Mouse (Mus musculus): Measurements from ENCODE around the gene Rho. TPM values are rescaled to one million over a fixed set of nuclear protein-coding genes. Genes with fewer than 3 reads are reported as not detected.

The Rho gene
- total RNA-seq (2018; cell fraction: chromatin; rRNA removed) = 1 to 10 TPM in 6 of 26 experiments, under 1 TPM in 12, not detected in 8; 0.19 to 2.0 (median 0.68) TPM
- under 1 TPM in 5 of 26 experiments, not detected in 21; 0.03 to 0.13 (median 0.10) TPM for total RNA-seq (2018; cell fraction: cytosol; rRNA removed)
- total RNA-seq (2018; cell fraction: nucleus; rRNA removed) = 1 to 10 TPM in 5 of 26 experiments, under 1 TPM in 14, not detected in 7; 0.16 to 1.2 (median 0.54) TPM
- not detected in 3 replicates for polyA plus RNA-seq (2018)

DNA sequence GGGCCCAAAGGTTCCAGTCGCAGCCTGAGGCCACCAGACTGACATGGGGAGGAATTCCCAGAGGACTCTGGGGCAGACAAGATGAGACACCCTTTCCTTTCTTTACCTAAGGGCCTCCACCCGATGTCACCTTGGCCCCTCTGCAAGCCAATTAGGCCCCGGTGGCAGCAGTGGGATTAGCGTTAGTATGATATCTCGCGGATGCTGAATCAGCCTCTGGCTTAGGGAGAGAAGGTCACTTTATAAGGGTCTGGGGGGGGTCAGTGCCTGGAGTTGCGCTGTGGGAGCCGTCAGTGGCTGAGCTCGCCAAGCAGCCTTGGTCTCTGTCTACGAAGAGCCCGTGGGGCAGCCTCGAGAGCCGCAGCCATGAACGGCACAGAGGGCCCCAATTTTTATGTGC lies at the start of gene Rho:
TSS of gene Rho (plus strand) at position 110 of the 400 bp plus-strand sequence.
- H3K27ac ChIP-seq = no peak within 1 kb of the TSS
- H3K36me3 ChIP-seq (ENCODE audit: inconsistent target) = no peaks in the 10 kb centered on the region
- no peaks in the 10 kb centered on the region for H3K79me2 ChIP-seq (ENCODE audit: inconsistent target)
- no peak within 1 kb of the TSS for H3K4me3 ChIP-seq (ENCODE audit: inconsistent target)
- WGBS (ENCODE audit: missing documents) = 93% methylated on average over 14 of the region's 14 CpGs

DNA sequence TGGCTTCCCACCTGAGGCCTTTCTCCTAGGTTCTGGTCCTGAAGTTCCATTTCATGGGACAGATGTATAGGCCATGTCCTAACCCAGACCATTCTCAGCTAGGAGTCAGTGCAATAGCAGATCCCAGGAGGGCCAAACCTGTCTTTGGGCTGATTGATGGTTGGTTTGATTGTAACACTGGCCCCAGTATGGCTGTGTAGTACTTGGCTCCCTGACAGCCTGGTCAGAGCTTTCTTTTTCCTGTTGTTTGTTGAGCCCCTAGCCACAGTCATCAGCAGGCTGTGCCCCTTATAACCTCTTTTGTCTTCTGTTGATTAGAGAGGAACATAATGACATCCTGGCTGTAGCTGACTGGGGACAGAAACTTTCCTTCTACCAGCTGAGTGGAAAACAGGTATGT lies 47.5 kb upstream of the Rho start:
- H3K27ac ChIP-seq = no peak overlapping the region
- no peaks in the 10 kb centered on the region; the same call in 1 of the 2 replicates for H3K36me3 ChIP-seq (ENCODE audit: inconsistent target)
- no peaks in the 10 kb centered on the region for H3K79me2 ChIP-seq (ENCODE audit: inconsistent target)
- no peak overlapping the region for H3K4me3 ChIP-seq (ENCODE audit: inconsistent target)

DNA sequence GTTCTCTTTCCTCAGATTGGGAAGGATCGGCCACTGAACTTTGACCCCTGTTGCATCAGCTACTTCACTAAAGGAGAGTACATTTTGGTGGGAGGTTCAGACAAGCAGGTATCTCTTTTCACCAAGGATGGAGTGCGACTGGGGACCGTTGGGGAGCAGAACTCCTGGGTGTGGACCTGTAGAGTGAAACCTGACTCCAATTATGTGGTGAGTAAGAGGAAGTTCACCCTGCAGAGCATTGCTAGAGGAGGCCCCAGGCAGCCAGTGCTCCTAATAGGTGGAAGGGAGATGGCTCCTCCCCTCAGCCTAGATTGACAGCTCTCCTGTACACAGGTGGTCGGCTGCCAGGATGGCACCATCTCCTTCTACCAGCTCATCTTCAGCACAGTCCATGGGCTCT lies 44.7 kb upstream of the Rho start:
- WGBS (ENCODE audit: missing documents) = 31% methylated on average over 4 of the region's 4 CpGs
- Histone ChIP-seq H3K4me3 (ENCODE audit: inconsistent target) (no peak overlapping the region), H3K79me2 (ENCODE audit: inconsistent target) (no peaks in the 10 kb centered on the region), H3K36me3 (ENCODE audit: inconsistent target) (no peaks in the 10 kb centered on the region; the same call in 1 of the 2 replicates), H3K27ac (no peak overlapping the region)

DNA sequence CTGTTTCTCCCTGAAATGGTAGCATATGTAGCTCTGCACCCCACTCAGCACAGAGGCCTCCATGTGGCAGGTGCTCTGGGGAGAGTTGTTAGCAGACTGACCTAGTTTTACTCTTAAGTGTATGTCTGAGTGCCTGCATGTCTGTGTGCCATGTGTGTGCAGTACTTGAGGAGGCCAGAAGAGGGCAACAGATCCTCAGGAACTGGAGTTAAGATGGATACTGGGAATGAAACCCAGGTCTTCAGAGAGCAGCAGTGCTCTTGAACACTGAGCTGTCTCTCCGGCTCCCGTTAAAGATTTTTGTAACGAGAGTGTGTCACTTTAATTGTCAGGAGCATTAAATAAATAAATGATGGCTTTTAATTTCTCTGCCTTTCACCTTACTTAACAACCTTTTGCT lies 43.3 kb upstream of the Rho start:
- Histone ChIP-seq H3K4me3 (ENCODE audit: inconsistent target) (no peak overlapping the region), H3K27ac (no peak overlapping the region), H3K79me2 (ENCODE audit: inconsistent target) (no peaks in the 10 kb centered on the region), H3K36me3 (ENCODE audit: inconsistent target) (no peaks in the 10 kb centered on the region; the same call in 1 of the 2 replicates)
- 97% methylated on average over 3 of the region's 3 CpGs for WGBS (ENCODE audit: missing documents)

DNA sequence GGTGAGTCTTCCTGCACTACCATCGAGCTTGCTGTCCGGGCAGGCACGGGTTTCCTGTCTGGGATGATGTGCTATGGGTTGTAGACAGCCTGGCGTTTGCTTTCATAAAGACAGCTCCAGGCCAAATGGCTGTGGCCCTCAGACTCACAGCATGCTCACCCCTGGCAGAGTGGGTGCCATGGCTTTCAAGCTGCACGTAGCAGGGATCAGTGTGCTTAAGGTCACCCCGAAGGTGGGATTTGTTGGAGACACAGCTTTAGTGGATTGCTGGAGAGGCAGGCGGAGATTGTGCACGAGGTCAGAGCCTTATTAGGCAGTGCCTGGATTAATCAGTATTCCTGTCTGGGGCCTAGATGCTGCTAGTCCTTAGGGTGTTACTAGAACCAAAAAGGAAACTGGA lies 40.9 kb upstream of the Rho start:
- 93% methylated on average over 8 of the region's 8 CpGs for WGBS (ENCODE audit: missing documents)
- Histone ChIP-seq H3K4me3 (ENCODE audit: inconsistent target) (no peak overlapping the region), H3K79me2 (ENCODE audit: inconsistent target) (no peaks in the 10 kb centered on the region), H3K27ac (no peak overlapping the region), H3K36me3 (ENCODE audit: inconsistent target) (no peaks in the 10 kb centered on the region; the same call in 1 of the 2 replicates)

DNA sequence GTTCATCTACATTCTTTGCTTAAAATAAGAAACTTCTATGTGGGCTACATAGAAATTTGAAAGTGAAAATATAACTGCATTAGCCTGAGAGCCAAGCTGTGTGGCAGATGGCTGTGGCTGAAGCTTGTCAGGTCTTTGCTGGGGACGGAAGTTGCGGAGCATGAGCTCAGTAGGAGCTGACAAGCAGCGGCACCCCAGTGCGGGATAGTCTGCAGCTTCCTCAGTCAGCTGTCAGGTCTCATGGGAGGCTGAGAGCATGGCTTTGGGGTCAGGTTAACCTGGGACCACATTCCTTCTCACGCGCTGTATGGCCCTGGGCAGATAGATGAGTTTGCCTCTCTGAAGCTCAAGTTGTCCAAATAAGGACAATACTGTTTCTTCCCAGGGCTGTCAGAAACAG lies 40.5 kb upstream of the Rho start:
- H3K36me3 ChIP-seq (ENCODE audit: inconsistent target) = no peaks in the 10 kb centered on the region; the same call in 1 of the 2 replicates
- H3K27ac ChIP-seq = no peak overlapping the region
- 95% methylated on average over 6 of the region's 6 CpGs for WGBS (ENCODE audit: missing documents)
- no peaks in the 10 kb centered on the region for H3K79me2 ChIP-seq (ENCODE audit: inconsistent target)
- H3K4me3 ChIP-seq (ENCODE audit: inconsistent target) = no peak overlapping the region

DNA sequence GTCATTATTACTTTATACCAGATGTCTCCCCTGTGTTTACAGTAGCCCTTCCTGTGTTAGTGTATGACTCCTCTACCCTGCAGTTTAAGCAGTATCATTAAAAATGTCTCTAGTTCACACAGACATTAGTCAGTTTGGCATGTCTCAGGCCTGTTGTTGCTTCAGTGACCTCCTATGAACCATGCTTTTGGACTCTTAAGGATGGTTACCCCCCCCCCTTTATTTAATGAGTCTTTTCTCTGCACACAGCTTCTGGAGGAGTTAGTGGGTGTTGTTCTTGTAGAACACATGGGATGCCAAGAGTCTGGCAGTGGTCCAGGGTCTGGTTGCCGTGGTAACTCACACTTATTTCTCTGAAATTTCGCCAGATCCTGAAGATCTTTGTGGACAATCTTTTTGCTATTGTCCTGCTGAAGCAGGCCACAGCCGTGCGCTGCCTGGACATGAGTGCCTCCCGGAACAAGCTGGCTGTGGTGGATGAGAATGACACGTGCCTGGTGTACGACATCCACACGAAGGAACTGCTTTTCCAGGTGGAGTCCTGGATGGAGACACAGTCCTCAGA lies 40.0 kb upstream of the Rho start:
- H3K4me3 ChIP-seq (ENCODE audit: inconsistent target) = no peak overlapping the region
- no peak overlapping the region for H3K27ac ChIP-seq
- 94% methylated on average over 8 of the region's 8 CpGs for WGBS (ENCODE audit: missing documents)
- H3K79me2 ChIP-seq (ENCODE audit: inconsistent target) = no peaks in the 10 kb centered on the region
- no peaks in the 10 kb centered on the region; the same call in 1 of the 2 replicates for H3K36me3 ChIP-seq (ENCODE audit: inconsistent target)

DNA sequence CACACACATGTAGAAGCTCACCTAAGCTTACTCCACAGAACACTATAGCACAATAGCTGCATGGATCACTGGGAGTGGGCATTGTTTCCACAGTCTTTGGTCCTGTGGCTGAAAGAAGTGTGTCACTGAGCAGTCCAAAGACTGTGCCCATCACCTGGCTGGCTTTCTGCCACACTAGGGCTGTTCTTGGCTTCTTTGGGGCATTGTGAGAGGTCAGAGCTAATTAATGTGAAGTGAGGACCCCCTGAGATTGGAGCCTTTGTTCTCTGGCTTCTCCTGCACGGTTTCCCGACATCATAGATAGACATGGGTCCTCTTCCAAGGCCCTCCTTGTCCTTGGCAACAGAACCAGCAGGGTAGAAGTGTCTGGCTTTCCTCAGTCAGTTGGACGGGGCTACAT lies 39.2 kb upstream of the Rho start:
- 86% methylated on average over 3 of the region's 3 CpGs for WGBS (ENCODE audit: missing documents)
- Histone ChIP-seq H3K27ac (no peak overlapping the region), H3K36me3 (ENCODE audit: inconsistent target) (no peaks in the 10 kb centered on the region; the same call in 1 of the 2 replicates), H3K4me3 (ENCODE audit: inconsistent target) (no peak overlapping the region), H3K79me2 (ENCODE audit: inconsistent target) (no peaks in the 10 kb centered on the region)

DNA sequence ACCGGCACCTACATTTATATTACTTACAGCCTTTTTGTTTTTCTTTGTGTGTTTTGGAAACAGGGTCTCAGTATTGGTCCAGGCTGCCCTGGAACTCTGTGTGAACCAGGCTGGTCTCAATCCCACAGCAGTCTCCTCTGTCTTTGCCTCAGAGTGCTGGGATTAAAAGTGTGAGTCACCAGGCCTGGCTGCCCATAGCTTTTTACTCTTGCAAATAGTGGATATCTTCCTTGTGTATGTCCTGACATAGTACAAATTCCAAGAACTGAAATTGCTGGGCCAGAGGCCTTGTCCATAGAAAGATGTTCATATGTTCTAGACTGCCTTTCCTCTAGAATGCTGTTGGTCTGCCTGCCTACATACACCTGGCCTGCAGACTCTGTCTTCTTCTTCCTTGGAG lies 35.2 kb upstream of the Rho start:
- H3K36me3 ChIP-seq (ENCODE audit: inconsistent target) = no peaks in the 10 kb centered on the region
- 93% methylated on average over 1 of the region's 1 CpGs for WGBS (ENCODE audit: missing documents)
- no peaks in the 10 kb centered on the region for H3K79me2 ChIP-seq (ENCODE audit: inconsistent target)
- H3K4me3 ChIP-seq (ENCODE audit: inconsistent target) = no peak overlapping the region
- no peak overlapping the region for H3K27ac ChIP-seq

DNA sequence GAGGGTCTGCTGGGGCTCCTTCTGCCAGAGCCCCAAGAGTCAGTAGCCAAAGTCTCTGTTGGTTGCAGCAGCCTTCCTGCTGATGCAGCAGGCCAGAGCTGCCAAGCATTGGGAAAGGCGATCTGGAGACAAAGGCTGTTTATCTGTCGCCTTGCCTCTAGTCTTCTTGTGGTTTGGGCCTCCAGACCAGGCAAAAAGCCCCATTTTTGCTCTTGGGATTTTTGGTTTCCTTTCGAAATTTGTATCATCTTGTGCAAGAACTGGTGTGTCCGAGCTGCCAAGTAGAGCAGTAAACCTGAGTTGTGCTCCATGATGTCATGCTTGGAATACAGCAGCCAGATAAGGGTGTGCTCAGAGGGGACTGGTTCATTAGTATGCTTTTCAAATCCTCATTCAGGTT lies 34.4 kb upstream of the Rho start:
- WGBS (ENCODE audit: missing documents) = 41% methylated on average over 4 of the region's 4 CpGs
- H3K27ac ChIP-seq = 0 out of 2 replicates have a peak overlapping the region, but pooled peaks have one; percentile 4
- H3K4me3 ChIP-seq (ENCODE audit: inconsistent target) = no peak overlapping the region
- H3K36me3 ChIP-seq (ENCODE audit: inconsistent target) = no peaks in the 10 kb centered on the region
- H3K79me2 ChIP-seq (ENCODE audit: inconsistent target) = no peaks in the 10 kb centered on the region

DNA sequence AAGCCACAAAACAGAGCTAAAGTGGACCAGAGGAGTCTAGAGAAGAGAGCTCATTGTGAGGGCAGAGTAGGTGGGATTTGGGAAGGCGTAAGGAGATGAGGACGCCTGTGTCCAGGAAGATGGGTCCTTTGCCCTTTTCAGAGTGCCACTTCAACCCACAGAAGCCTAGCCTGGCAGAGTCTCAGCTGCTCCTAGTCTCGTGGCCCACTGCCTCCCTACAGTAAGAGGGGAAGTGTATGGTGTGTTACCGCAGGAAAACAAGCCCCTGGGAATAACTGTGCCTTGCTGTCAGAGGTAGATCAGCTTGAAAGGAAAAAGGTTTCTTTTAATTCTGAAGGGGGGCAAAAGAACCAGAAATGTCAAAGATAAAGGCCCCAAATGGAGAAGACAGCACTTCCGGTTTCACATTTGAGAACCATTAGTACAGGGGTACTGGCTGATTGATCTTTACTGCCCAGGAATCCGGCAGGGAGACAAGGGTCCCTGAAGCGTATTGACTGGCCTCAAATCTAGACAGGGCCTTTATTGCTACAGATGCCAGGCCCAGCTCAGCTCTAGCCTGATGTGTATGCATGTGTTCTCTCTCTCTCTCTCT lies 33.5 kb upstream of the Rho start:
- no peaks in the 10 kb centered on the region for H3K36me3 ChIP-seq (ENCODE audit: inconsistent target)
- WGBS (ENCODE audit: missing documents) = 69% methylated on average over 7 of the region's 7 CpGs
- no peak overlapping the region for H3K27ac ChIP-seq
- no peak overlapping the region for H3K4me3 ChIP-seq (ENCODE audit: inconsistent target)
- no peaks in the 10 kb centered on the region for H3K79me2 ChIP-seq (ENCODE audit: inconsistent target)

DNA sequence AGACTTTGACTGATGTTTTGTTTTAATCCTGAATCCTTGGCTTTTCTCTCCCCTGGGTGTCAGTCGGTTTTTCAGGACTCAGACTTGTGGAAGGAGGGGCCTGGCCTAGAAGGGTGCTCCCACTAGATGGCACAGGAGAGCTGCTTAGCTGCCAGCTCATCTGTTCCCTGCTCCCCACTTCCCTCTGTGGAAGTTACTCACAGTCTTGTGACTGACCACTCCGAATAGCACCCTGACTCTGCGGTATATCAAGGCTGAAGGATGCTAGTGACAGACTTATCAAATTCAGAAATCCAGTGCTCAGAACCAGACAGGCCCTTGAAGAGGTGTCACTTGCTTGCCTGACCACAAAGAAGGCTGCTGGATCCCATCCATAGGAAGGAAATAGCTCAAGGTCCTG lies 30.5 kb upstream of the Rho start:
- no peaks in the 10 kb centered on the region for H3K36me3 ChIP-seq (ENCODE audit: inconsistent target)
- H3K4me3 ChIP-seq (ENCODE audit: inconsistent target) = no peak overlapping the region
- H3K79me2 ChIP-seq (ENCODE audit: inconsistent target) = no peaks in the 10 kb centered on the region
- H3K27ac ChIP-seq = peak overlapping the region; percentile 95
- 0% methylated on average over 3 of the region's 3 CpGs for WGBS (ENCODE audit: missing documents)

DNA sequence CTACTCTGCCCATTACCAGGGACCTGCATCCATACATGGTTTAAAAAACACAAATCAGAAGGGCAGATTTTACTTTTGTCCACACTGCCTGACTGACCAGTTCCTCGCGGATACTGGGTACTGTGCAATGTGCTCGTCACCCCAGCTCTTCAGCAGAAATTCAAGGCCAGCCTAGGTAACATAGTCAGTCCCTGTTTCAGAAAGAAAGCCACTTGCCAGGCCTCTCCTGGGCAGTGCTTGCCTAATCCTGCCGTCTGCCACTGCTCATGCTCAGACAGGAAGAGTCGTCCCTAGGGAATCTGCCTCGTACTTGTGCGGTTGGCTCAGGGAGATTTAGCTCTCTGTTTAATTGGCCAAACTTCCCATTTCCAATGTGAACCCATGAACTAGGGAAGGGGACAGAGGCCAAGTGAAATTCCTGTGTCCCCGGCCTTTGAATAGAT lies 30.0 kb upstream of the Rho start:
- peak overlapping the region; percentile 95 for H3K27ac ChIP-seq
- H3K36me3 ChIP-seq (ENCODE audit: inconsistent target) = no peaks in the 10 kb centered on the region
- WGBS (ENCODE audit: missing documents) = 86% methylated on average over 8 of the region's 8 CpGs

DNA sequence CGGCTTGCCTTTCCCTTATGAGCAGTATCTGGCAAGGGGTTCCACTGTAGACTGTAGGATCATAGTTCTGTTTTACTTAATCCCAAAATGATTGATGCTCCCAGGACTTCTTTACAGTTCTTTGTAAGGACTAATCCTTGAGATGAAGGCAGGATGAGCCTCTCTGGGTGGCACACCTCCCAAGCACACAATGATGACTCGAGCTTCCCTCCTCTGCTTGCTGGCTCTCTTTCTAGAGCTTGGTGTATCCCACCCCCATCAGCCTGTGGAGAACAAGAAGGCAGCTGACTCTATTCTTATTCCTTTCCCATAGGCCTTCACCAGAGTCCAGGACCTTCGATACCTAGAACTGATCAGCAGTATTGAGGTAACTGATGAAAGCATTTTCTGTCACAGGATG lies 29.0 kb upstream of the Rho start:
- no peaks in the 10 kb centered on the region for H3K79me2 ChIP-seq (ENCODE audit: inconsistent target)
- no peaks in the 10 kb centered on the region for H3K36me3 ChIP-seq (ENCODE audit: inconsistent target)
- no peak overlapping the region for H3K27ac ChIP-seq
- WGBS (ENCODE audit: missing documents) = 86% methylated on average over 3 of the region's 3 CpGs
- no peak overlapping the region for H3K4me3 ChIP-seq (ENCODE audit: inconsistent target)

More for the DNA sequence above, 30.0 kb upstream of the Rho start:
- Histone ChIP-seq H3K79me2 (ENCODE audit: inconsistent target) (no peaks in the 10 kb centered on the region), H3K4me3 (ENCODE audit: inconsistent target) (no peak overlapping the region)

DNA sequence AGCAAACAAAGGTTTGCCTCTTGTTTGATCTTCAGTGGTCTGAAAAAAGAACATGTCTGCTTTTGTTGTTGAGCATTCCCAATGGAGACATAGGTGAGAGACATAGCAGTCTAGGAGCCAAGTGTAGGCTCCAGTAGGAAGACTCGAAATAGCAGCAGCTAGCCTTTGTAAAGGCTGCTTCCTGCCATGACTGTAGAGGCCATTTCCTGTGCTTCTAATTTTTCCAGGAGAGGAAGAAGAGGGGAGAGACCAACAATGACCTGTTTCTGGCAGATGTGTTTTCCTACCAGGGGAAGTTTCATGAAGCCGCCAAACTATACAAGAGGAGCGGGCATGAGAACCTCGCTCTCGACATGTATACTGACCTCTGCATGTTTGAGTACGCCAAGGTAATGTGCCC lies 26.0 kb upstream of the Rho start:
- Histone ChIP-seq H3K27ac (no peak overlapping the region), H3K4me3 (ENCODE audit: inconsistent target) (no peak overlapping the region), H3K79me2 (ENCODE audit: inconsistent target) (no peaks in the 10 kb centered on the region), H3K36me3 (ENCODE audit: inconsistent target) (no peaks in the 10 kb centered on the region)
- WGBS (ENCODE audit: missing documents) = 87% methylated on average over 6 of the region's 6 CpGs
